Mouse (Mus musculus) megakaryocyte, embryonic 14.5 days (primary cell): ENCODE results near the gene Gse1. TPM values are rescaled to one million over a fixed set of nuclear protein-coding genes. Genes with fewer than 3 reads are reported as not detected.
A peak's percentile ranks its signal among the peaks of the same experiment; 100 is the strongest.

ENCODE experiments used
- H3K27me3 ChIP-seq: replicated peaks from 2 replicates; pipeline ENCODE3; 2012; ENCODE audit warnings: inconsistent platforms
- H3K36me3 ChIP-seq: replicated peaks from 2 replicates; pipeline ENCODE3; 2012; ENCODE audit warnings: low read length, inconsistent platforms, mixed read lengths
- H3K4me1 ChIP-seq: 2 replicates; pipeline ENCODE4 v1.6.1; 2012; ENCODE audit warnings: inconsistent platforms
- H3K4me3 ChIP-seq: replicated peaks from 2 replicates; pipeline ENCODE3; 2012; ENCODE audit warnings: moderate library complexity, mild to moderate bottlenecking, inconsistent platforms
- H3K9me3 ChIP-seq: 2 replicates; pipeline ENCODE4 v1.6.1; 2012; ENCODE audit warnings: inconsistent platforms
- FLI1 ChIP-seq: IDR thresholded peaks from 2 replicates; pipeline ENCODE4 v1.6.1; 2012; ENCODE audit warnings: low read length, inconsistent platforms, mixed read lengths
- GATA1 ChIP-seq: IDR thresholded peaks from 3 replicates; pipeline ENCODE4 v1.6.1; 2012; ENCODE audit warnings: mixed read lengths, low read length, inconsistent platforms, borderline replicate concordance
- polyA plus RNA-seq: library from polyadenylated mRNA; stranded (reverse); fragments of >175 nt; gene quantifications from 2 replicates; pipeline ENCODE4 v1.2.3, GENCODE M21; 2012; ENCODE audit warnings: low replicate concordance; ENCODE audit not compliant: insufficient read depth

Gse1 gene
- polyA plus RNA-seq, 1 experiment: 163 TPM

DNA sequence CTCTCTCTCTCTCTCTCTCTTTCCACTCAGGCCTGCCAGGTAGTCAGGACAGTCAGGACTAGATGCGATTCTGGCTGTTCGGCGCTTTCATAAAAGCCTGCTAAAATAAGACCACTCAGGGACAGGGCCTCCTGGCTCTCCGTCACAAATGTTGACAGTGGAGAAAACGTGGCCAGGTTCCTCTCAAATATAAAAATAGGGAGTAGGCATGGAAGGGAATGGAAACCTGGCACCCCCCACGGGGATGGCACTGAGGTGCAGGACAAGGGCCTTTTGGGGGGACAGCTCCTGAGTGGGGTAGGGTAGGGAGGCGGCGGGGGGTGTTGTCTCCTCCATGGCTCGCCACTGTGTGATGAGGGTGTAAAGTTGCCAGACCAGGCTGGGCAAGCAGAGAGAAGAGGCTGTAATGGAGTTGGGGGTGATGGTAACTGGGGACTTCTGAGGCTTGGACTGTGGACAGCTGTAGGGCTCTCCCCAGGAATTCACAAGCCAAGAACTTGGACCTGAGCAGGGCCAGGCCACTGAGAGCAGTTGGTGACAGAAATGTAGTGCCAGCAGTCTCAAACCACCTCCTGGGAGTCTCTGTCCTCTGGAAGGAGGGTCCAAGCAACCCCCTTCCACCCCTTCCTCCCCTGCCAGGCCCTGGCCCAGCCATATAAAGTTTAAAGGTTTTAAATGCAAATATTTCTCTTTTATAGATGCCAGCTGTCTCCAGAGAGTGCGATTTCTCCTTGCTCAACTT is 303.7 kb downstream of the Gse1 start:
- no peak for TF ChIP-seq GATA1
- no peak for TF ChIP-seq FLI1
- Histone ChIP-seq H3K36me3 (peaks cover 65% of the 10 kb centered on the region), H3K4me1 (peaks cover 89% of the 10 kb centered on the region), H3K9me3 (no peaks in the 10 kb centered on the region), H3K27me3 (no peaks in the 10 kb centered on the region), H3K4me3 (peak overlapping the region; percentile 86)

DNA sequence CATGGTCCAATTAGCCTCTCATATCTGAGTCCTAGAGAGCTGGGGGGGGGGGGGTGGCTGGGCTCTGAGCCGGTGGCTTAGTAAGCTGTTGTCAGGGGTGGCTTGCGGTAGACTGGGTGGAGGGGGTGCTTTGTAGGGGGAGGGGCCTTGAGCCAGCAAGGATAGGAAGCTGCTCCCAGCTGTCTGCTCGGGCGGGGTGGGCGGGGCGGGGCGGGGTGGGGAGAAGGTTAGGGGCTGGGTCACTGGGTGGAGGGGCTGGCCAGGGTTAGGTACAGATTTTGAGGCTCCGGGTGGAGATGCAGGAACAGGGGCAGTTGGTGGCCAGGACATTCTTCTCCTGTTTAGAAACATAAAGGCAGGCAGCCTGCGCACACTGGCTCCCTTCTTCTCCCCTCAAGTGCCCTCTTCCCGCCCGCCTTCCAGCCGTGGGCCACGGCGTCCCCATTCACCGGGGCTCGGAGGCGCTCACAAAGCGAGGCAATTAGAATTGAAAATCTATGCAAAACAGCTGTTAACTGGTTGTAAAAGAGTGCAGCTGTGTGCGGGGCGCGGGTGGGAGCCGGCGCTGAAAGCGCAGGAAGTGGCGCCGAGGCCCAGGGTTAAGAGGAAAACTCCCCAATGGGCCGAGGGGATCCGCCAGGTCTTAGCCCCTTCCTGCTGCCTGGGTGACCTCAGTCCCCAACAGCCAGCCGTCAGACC is 304.4 kb downstream of the Gse1 start:
- peak overlapping the region; percentile 99 for H3K4me3 ChIP-seq
- H3K4me1 ChIP-seq: peaks cover 82% of the 10 kb centered on the region
- peaks cover 59% of the 10 kb centered on the region for H3K36me3 ChIP-seq
- no peaks in the 10 kb centered on the region for H3K9me3 ChIP-seq
- no peaks in the 10 kb centered on the region for H3K27me3 ChIP-seq
- TF ChIP-seq FLI1: no peak
- no peak for TF ChIP-seq GATA1

DNA sequence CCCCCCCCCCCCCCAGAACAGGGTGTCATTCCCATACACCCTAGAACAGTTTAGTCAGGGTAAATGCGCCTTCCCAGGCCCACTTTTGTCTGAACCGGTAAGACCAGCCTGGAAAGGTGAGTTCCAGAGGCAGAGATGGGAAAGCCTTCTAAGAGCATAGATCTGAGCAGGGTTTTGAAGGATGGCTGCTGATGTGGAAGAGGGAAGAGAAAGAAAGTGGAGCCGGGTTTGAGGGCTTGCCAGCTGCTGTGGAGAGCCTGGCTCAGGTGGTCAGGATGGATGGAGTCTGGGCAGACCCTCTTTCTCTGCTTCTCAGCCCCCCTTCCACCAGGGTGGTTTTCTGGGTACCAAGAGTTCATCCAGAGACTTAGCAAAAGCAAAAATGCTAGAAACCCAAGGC is 305.1 kb downstream of the Gse1 start:
- peak overlapping the region; percentile 99 for H3K4me3 ChIP-seq
- peaks cover 75% of the 10 kb centered on the region for H3K4me1 ChIP-seq
- TF ChIP-seq FLI1 (no peak), GATA1 (no peak)
- H3K36me3 ChIP-seq: peaks cover 52% of the 10 kb centered on the region
- H3K9me3 ChIP-seq: no peaks in the 10 kb centered on the region
- H3K27me3 ChIP-seq: no peaks in the 10 kb centered on the region

- peaks cover 46% of the 10 kb centered on the region for H3K36me3 ChIP-seq
- H3K4me3 ChIP-seq: peak overlapping the region; percentile 99
- TF ChIP-seq GATA1: no peak
- TF ChIP-seq FLI1: no peak
- peaks cover 73% of the 10 kb centered on the region for H3K4me1 ChIP-seq
- H3K27me3 ChIP-seq: no peaks in the 10 kb centered on the region
- no peaks in the 10 kb centered on the region for H3K9me3 ChIP-seq
Measured at GRCm38 (mm10) chr8:120534080-120534479, 305.8 kb downstream of the Gse1 start.

GRCm38 (mm10) chr8:120534504-120535368 is 306.5 kb downstream of the Gse1 start:
- H3K9me3 ChIP-seq: no peaks in the 10 kb centered on the region
- H3K4me1 ChIP-seq: peaks cover 73% of the 10 kb centered on the region
- H3K36me3 ChIP-seq: peaks cover 46% of the 10 kb centered on the region
- H3K27me3 ChIP-seq: no peaks in the 10 kb centered on the region
- TF ChIP-seq FLI1: no peak
- TF ChIP-seq GATA1: no peak
- H3K4me3 ChIP-seq: peak overlapping the region; percentile 99

DNA sequence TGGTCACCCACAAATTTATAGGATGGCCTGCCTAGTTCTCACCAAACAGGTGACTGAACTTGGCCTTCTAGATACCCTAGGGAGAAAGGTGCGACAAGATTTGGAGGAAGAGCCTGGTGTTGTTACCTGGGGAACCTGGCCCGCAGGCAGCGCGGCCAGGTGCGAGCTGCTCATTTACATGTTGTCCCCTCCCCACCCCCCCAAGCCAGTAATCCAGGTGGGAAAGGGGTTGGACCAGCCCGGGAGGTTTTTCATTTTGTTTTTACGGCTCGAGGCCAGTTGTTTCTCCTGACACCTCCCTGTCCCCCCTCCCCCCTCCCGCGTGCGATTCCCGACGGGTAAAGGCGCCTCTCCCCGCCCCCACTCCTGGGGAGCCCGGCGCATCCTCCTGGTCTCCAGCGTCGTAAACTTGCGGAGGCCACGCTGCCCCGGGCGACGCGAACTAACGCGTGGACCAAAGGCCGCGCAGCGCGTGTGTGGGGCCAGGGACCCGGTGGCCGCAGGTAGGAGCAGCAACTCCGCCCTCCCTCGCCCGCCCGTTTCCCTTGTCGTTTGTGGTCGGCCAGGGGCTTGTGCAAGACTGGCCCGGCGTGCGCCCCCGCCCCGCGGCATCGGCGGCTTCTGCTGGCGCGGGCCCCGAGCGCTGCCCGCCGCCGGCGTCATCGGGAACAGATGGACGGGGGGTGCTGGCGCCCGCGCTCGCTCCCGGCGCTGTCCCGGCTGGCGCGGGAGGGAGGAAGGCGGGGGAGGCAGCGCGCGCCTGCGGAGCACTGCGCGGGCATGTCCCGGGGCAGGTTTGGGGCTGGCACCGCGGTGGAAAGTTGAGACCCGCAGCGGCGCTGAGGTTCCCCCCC is 307.4 kb downstream of the Gse1 start:
- Histone ChIP-seq H3K9me3 (no peaks in the 10 kb centered on the region), H3K36me3 (peaks cover 47% of the 10 kb centered on the region), H3K4me3 (peak overlapping the region; percentile 99), H3K4me1 (peaks cover 73% of the 10 kb centered on the region), H3K27me3 (no peaks in the 10 kb centered on the region)
- TF ChIP-seq FLI1 (no peak), GATA1 (no peak)

GRCm38 (mm10) chr8:120536306-120537206 is 308.3 kb downstream of the Gse1 start:
- Histone ChIP-seq H3K9me3 (no peaks in the 10 kb centered on the region), H3K4me1 (peaks cover 72% of the 10 kb centered on the region), H3K36me3 (peaks cover 47% of the 10 kb centered on the region), H3K27me3 (no peaks in the 10 kb centered on the region), H3K4me3 (peak overlapping the region; percentile 99)
- TF ChIP-seq FLI1: no peak
- no peak for TF ChIP-seq GATA1

DNA sequence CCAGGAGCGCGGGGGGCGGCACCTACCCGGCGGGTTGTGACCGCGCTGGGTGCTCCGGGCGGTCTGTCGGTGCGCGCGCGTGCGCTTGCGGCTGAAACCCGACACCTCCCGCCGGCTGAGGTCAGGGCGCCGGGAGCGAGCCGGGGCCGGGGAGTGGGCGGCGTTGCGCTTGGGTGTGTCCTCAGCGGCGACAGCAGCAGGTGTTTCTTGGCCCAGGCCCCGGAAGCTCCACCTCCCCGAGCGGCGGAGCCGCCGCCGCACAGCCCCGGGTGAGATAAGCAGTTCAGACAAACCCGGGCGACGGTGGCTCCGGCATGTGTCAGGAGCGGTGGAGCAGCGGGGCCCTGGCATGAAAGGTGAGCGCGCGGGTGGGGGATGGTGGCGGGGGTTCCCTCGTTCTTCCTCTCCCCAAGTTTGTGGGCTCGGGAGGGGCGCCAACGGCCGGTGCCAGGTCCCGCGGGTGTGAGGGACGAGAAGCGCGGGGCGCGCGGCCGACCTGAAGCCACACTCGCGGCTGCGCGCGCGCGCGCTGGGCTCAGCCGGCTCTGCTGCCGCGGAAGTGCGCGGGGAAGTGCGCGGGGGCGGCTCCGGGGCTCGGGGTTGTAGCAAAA is 309.1 kb downstream of the Gse1 start:
- Histone ChIP-seq H3K4me3 (peak overlapping the region; percentile 99), H3K36me3 (peaks cover 51% of the 10 kb centered on the region), H3K4me1 (peaks cover 72% of the 10 kb centered on the region), H3K9me3 (no peaks in the 10 kb centered on the region), H3K27me3 (no peaks in the 10 kb centered on the region)
- TF ChIP-seq GATA1 (no peak), FLI1 (no peak)
